Mouse (Mus musculus): ENCODE results near the gene Ncoa5. TPM values are rescaled to one million over a fixed set of nuclear protein-coding genes. Genes with fewer than 3 reads are reported as not detected.
A peak's percentile ranks its signal among the peaks of the same experiment; 100 is the strongest.

The Ncoa5 gene
- polyA plus RNA-seq, 1 experiment from 2014 or later, result 21.6 TPM

GRCm38 (mm10) chr2:164979749-164980148 lies 54.9 kb downstream of the Ncoa5 start:
- no peak overlapping the region for H3K27ac ChIP-seq (ENCODE audit: low read length)
- no peak for TF ChIP-seq CTCF (IDR thresholded peaks at IDR 0.05)
- no peak for TF ChIP-seq EP300 (IDR thresholded peaks at IDR 0.05)
- no peaks in the 10 kb centered on the region for H3K9me3 ChIP-seq (ENCODE audit: low read length)
- no peak overlapping the region for H3K4me2 ChIP-seq (replicated peaks; ENCODE audit: low read depth, low read length)
- H3K9ac ChIP-seq (replicated peaks; ENCODE audit: low read depth), result no peak overlapping the region
- WGBS, result 17% methylated on average over 7 of the region's 7 CpGs
- H3K4me3 ChIP-seq (ENCODE audit: low read depth, low read length), result no peak overlapping the region
- no peaks in the 10 kb centered on the region for H3K27me3 ChIP-seq (replicated peaks; ENCODE audit: insufficient read depth, low read length)
- H3K36me3 ChIP-seq (ENCODE audit: insufficient read depth, low read length), result no peaks in the 10 kb centered on the region
- DNase-seq (ENCODE audit: low spot score) (peak; percentile 74), ATAC-seq (no peak)
- no peaks in the 10 kb centered on the region for H3K4me1 ChIP-seq (ENCODE audit: insufficient read depth, low read depth, low read length)

- 76% methylated on average over 6 of the region's 6 CpGs for WGBS
- TF ChIP-seq EP300 (IDR thresholded peaks at IDR 0.05) (no peak), CTCF (IDR thresholded peaks at IDR 0.05) (no peak)
- Histone ChIP-seq H3K4me2 (replicated peaks; ENCODE audit: low read depth, low read length) (no peak overlapping the region), H3K9ac (replicated peaks; ENCODE audit: low read depth) (no peak overlapping the region), H3K4me1 (ENCODE audit: insufficient read depth, low read depth, low read length) (no peaks in the 10 kb centered on the region), H3K27me3 (replicated peaks; ENCODE audit: insufficient read depth, low read length) (peaks cover 19% of the 10 kb centered on the region; the same call in 1 of the 2 replicates), H3K36me3 (ENCODE audit: insufficient read depth, low read length) (no peaks in the 10 kb centered on the region), H3K4me3 (ENCODE audit: low read depth, low read length) (no peak overlapping the region), H3K27ac (ENCODE audit: low read length) (no peak overlapping the region), H3K9me3 (ENCODE audit: low read length) (no peaks in the 10 kb centered on the region)
- no peak for ATAC-seq
- DNase-seq (ENCODE audit: low spot score), result no peak
Observed at GRCm38 (mm10) chr2:164975611-164976010, 59.1 kb downstream of the Ncoa5 start.

GRCm38 (mm10) chr2:164972646-164973045 lies 62.0 kb downstream of the Ncoa5 start:
- Histone ChIP-seq H3K4me2 (replicated peaks; ENCODE audit: low read depth, low read length) (no peak overlapping the region), H3K4me3 (ENCODE audit: low read depth, low read length) (no peak overlapping the region), H3K27ac (ENCODE audit: low read length) (no peak overlapping the region), H3K36me3 (ENCODE audit: insufficient read depth, low read length) (no peaks in the 10 kb centered on the region), H3K4me1 (ENCODE audit: insufficient read depth, low read depth, low read length) (no peaks in the 10 kb centered on the region), H3K9me3 (ENCODE audit: low read length) (no peaks in the 10 kb centered on the region), H3K27me3 (replicated peaks; ENCODE audit: insufficient read depth, low read length) (peaks cover 49% of the 10 kb centered on the region), H3K9ac (replicated peaks; ENCODE audit: low read depth) (no peak overlapping the region)
- WGBS, result 41% methylated on average over 5 of the region's 5 CpGs
- no peak for DNase-seq (ENCODE audit: low spot score)
- TF ChIP-seq EP300 (IDR thresholded peaks at IDR 0.05) (no peak), CTCF (IDR thresholded peaks at IDR 0.05) (no peak)
- ATAC-seq, result no peak

- H3K4me2 ChIP-seq (replicated peaks; ENCODE audit: low read depth, low read length), result no peak overlapping the region
- H3K9ac ChIP-seq (replicated peaks; ENCODE audit: low read depth), result no peak overlapping the region
- no peaks in the 10 kb centered on the region for H3K36me3 ChIP-seq (ENCODE audit: insufficient read depth, low read length)
- no peak overlapping the region for H3K27ac ChIP-seq (ENCODE audit: low read length)
- no peak overlapping the region for H3K4me3 ChIP-seq (ENCODE audit: low read depth, low read length)
- ATAC-seq (no peak), DNase-seq (ENCODE audit: low spot score) (no peak)
- WGBS, result 1% methylated on average over 42 of the region's 42 CpGs
- no peak for TF ChIP-seq EP300 (IDR thresholded peaks at IDR 0.05)
- H3K27me3 ChIP-seq (replicated peaks; ENCODE audit: insufficient read depth, low read length), result peaks cover 59% of the 10 kb centered on the region
- H3K4me1 ChIP-seq (ENCODE audit: insufficient read depth, low read depth, low read length), result no peaks in the 10 kb centered on the region
- H3K9me3 ChIP-seq (ENCODE audit: low read length), result no peaks in the 10 kb centered on the region
Observed at GRCm38 (mm10) chr2:164970631-164971196, 64.0 kb downstream of the Ncoa5 start.

GRCm38 (mm10) chr2:164969348-164969781 lies 65.3 kb downstream of the Ncoa5 start:
- H3K27ac ChIP-seq (ENCODE audit: low read length), result no peak overlapping the region
- peaks cover 59% of the 10 kb centered on the region for H3K27me3 ChIP-seq (replicated peaks; ENCODE audit: insufficient read depth, low read length)
- H3K36me3 ChIP-seq (ENCODE audit: insufficient read depth, low read length), result no peaks in the 10 kb centered on the region
- H3K4me1 ChIP-seq (ENCODE audit: insufficient read depth, low read depth, low read length), result no peaks in the 10 kb centered on the region
- no peak overlapping the region for H3K4me2 ChIP-seq (replicated peaks; ENCODE audit: low read depth, low read length)
- DNase-seq (ENCODE audit: low spot score) (no peak), ATAC-seq (no peak)
- H3K4me3 ChIP-seq (ENCODE audit: low read depth, low read length), result no peak overlapping the region
- H3K9me3 ChIP-seq (ENCODE audit: low read length), result no peaks in the 10 kb centered on the region
- TF ChIP-seq EP300 (IDR thresholded peaks at IDR 0.05) (no peak), CTCF (IDR thresholded peaks at IDR 0.05) (no peak)
- no peak overlapping the region for H3K9ac ChIP-seq (replicated peaks; ENCODE audit: low read depth)
- WGBS, result 5% methylated on average over 21 of the region's 21 CpGs

GRCm38 (mm10) chr2:164968451-164968851 lies 66.2 kb downstream of the Ncoa5 start:
- Histone ChIP-seq H3K9me3 (ENCODE audit: low read length) (no peaks in the 10 kb centered on the region), H3K4me2 (replicated peaks; ENCODE audit: low read depth, low read length) (no peak overlapping the region), H3K4me1 (ENCODE audit: insufficient read depth, low read depth, low read length) (no peaks in the 10 kb centered on the region), H3K9ac (replicated peaks; ENCODE audit: low read depth) (no peak overlapping the region), H3K36me3 (ENCODE audit: insufficient read depth, low read length) (no peaks in the 10 kb centered on the region), H3K27ac (ENCODE audit: low read length) (no peak overlapping the region), H3K27me3 (replicated peaks; ENCODE audit: insufficient read depth, low read length) (peaks cover 59% of the 10 kb centered on the region), H3K4me3 (ENCODE audit: low read depth, low read length) (no peak overlapping the region)
- TF ChIP-seq EP300 (IDR thresholded peaks at IDR 0.05), result no peak
- peak; percentile 15; the same call in 1 of the 2 replicates for TF ChIP-seq CTCF (IDR thresholded peaks at IDR 0.05)
- WGBS, result 2% methylated on average over 26 of the region's 29 CpGs
- ATAC-seq (peak; percentile 74), DNase-seq (ENCODE audit: low spot score) (peak; percentile 74)

Measured in lung, postnatal 0 days (tissue).